Comparison of ENCODE assay signal across 10 mouse cellular contexts in the genomic region with DNA sequence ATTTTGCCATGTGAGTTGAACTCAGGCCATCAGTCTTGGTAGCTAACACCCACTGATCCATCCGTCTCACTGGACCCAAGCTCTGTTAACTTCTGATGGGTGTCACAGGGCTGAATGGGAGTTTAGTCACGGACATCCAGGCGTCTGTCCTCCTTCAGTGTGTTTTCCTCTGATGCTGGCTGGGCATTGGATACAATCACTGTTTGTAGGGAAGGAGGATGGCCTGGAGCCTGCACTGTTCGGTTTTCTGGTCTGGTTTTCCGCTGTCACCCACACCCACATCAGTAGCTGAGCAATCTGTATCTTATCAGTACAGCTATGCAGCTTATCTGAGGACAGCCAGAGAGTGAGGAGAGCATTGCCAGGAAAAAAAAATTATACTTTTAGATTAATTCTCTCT.
A peak's percentile ranks its signal among the peaks of the same experiment; 100 is the strongest.
DNase-seq lines count a peak whose midpoint lies in the region; ATAC-seq and TF ChIP-seq lines count a peak whose summit lies in the region.
"Had no signal": no experiment of that assay in that cellular context is flagged by ENCODE, and none has a peak within 500 bp of the region (broad histone marks: within the 10 kb centered on the region; RNA-seq: fewer than 3 reads in every experiment).

No protein-coding gene starts in this region.

- no peaks in the 10 kb centered on the region for H3K36me3 ChIP-seq in forebrain, postnatal 0 days (ENCODE audit: insufficient read depth)
- no peaks in the 10 kb centered on the region for H3K36me3 ChIP-seq in forebrain, embryonic 11.5 days (ENCODE audit: control insufficient read depth, insufficient read depth, low read length)
- H3K36me3 ChIP-seq in hindbrain, embryonic 13.5 days, result no peaks in the 10 kb centered on the region
- H3K36me3 ChIP-seq in lung, postnatal 0 days (ENCODE audit: insufficient read depth, low read length), result no peaks in the 10 kb centered on the region
- H3K36me3 ChIP-seq: embryonic facial prominence, embryonic 15.5 days had no signal

- no peak overlapping the region for H3K27ac ChIP-seq in forebrain, postnatal 0 days (ENCODE audit: low read depth, low read length)
- H3K27ac ChIP-seq in forebrain, embryonic 11.5 days (ENCODE audit: low read depth, low read length), result no peak overlapping the region
- H3K27ac ChIP-seq in hindbrain, embryonic 13.5 days, result no peak overlapping the region
- H3K27ac ChIP-seq in lung, postnatal 0 days (ENCODE audit: low read length), result peak overlapping the region; percentile 48
- H3K27ac ChIP-seq: embryonic facial prominence, embryonic 15.5 days had no signal

- 0 out of 2 replicates have a peak, but pooled peaks cover 3% of the 10 kb centered on the region for H3K4me1 ChIP-seq in forebrain, postnatal 0 days (ENCODE audit: insufficient read depth)
- no peaks in the 10 kb centered on the region for H3K4me1 ChIP-seq in forebrain, embryonic 11.5 days (replicated peaks; ENCODE audit: control insufficient read depth, insufficient read depth, low read length)
- H3K4me1 ChIP-seq in hindbrain, embryonic 13.5 days (replicated peaks), result 0 out of 2 replicates have a peak, but pooled peaks cover 8% of the 10 kb centered on the region
- H3K4me1 ChIP-seq in lung, postnatal 0 days (ENCODE audit: insufficient read depth, low read depth, low read length), result no peaks in the 10 kb centered on the region
- H3K4me1 ChIP-seq: embryonic facial prominence, embryonic 15.5 days had no signal

- no peaks in the 10 kb centered on the region for H3K9me3 ChIP-seq in forebrain, postnatal 0 days (ENCODE audit: low read length)
- H3K9me3 ChIP-seq in forebrain, embryonic 11.5 days (ENCODE audit: control insufficient read depth, low read length), result no peaks in the 10 kb centered on the region
- H3K9me3 ChIP-seq in hindbrain, embryonic 13.5 days, result no peaks in the 10 kb centered on the region
- no peaks in the 10 kb centered on the region for H3K9me3 ChIP-seq in lung, postnatal 0 days (ENCODE audit: low read length)
- H3K9me3 ChIP-seq: embryonic facial prominence, embryonic 15.5 days had no signal

- 62% methylated on average over 5 of the region's 5 CpGs for WGBS in forebrain, postnatal 0 days
- 86% methylated on average over 5 of the region's 5 CpGs for WGBS in forebrain, embryonic 11.5 days
- WGBS in hindbrain, embryonic 13.5 days, result 52% methylated on average over 5 of the region's 5 CpGs
- 42% methylated on average over 5 of the region's 5 CpGs for WGBS in lung, postnatal 0 days

- H3K27me3 ChIP-seq in forebrain, postnatal 0 days (ENCODE audit: insufficient read depth, low read length), result no peaks in the 10 kb centered on the region
- no peaks in the 10 kb centered on the region for H3K27me3 ChIP-seq in forebrain, embryonic 11.5 days (ENCODE audit: control insufficient read depth, insufficient read depth, low read length)
- H3K27me3 ChIP-seq in hindbrain, embryonic 13.5 days, result no peaks in the 10 kb centered on the region
- no peaks in the 10 kb centered on the region for H3K27me3 ChIP-seq in lung, postnatal 0 days (replicated peaks; ENCODE audit: insufficient read depth, low read length)
- H3K27me3 ChIP-seq: embryonic facial prominence, embryonic 15.5 days had no signal

- no peak for TF ChIP-seq CTCF in forebrain, postnatal 0 days (IDR thresholded peaks at IDR 0.05; ENCODE audit: low read depth)
- no peak for TF ChIP-seq CTCF in lung, postnatal 0 days (IDR thresholded peaks at IDR 0.05)

- TF ChIP-seq EP300 in lung, postnatal 0 days (IDR thresholded peaks at IDR 0.05), result no peak

- no peak overlapping the region for H3K4me2 ChIP-seq in forebrain, postnatal 0 days (ENCODE audit: low read depth)
- H3K4me2 ChIP-seq in forebrain, embryonic 11.5 days (ENCODE audit: low read depth, low read length, severe bottlenecking), result no peak overlapping the region
- no peak overlapping the region for H3K4me2 ChIP-seq in hindbrain, embryonic 13.5 days
- H3K4me2 ChIP-seq in lung, postnatal 0 days (replicated peaks; ENCODE audit: low read depth, low read length), result 0 out of 2 replicates have a peak overlapping the region, but pooled peaks have one; percentile 1
- H3K4me2 ChIP-seq: embryonic facial prominence, embryonic 15.5 days had no signal

- no peak overlapping the region for H3K4me3 ChIP-seq in forebrain, postnatal 0 days (ENCODE audit: low read depth, low read length)
- no peak overlapping the region for H3K4me3 ChIP-seq in forebrain, embryonic 11.5 days (ENCODE audit: low read depth, low read length)
- H3K4me3 ChIP-seq in hindbrain, embryonic 13.5 days, result no peak overlapping the region
- H3K4me3 ChIP-seq in lung, postnatal 0 days (ENCODE audit: low read depth, low read length), result no peak overlapping the region
- H3K4me3 ChIP-seq: embryonic facial prominence, embryonic 15.5 days; myocyte had no signal

- no peak for DNase-seq in forebrain, postnatal 0 days
- DNase-seq in forebrain, embryonic 11.5 days (ENCODE audit: low spot score), result no peak
- peak; percentile 89 for DNase-seq in heart, adult 11 months
- DNase-seq in lung, postnatal 0 days (ENCODE audit: low spot score), result no peak
- DNase-seq in spleen, adult 18-20 months, result no peak
- DNase-seq in embryo, embryonic 9.5 days (ENCODE audit: extremely low spot score), result no peak
- no peak for DNase-seq in liver

- peak; percentile 60 for ATAC-seq in forebrain, postnatal 0 days
- ATAC-seq in forebrain, embryonic 11.5 days (replicated peaks; ENCODE audit: low FRiP score), result no peak
- 0 out of 2 replicates have a peak, but pooled peaks have one; percentile 46 for ATAC-seq in hindbrain, embryonic 13.5 days (ENCODE audit: low FRiP score)
- peak; percentile 75 for ATAC-seq in lung, postnatal 0 days

- no peak overlapping the region for H3K9ac ChIP-seq in forebrain, postnatal 0 days
- no peak overlapping the region for H3K9ac ChIP-seq in forebrain, embryonic 11.5 days (ENCODE audit: low read length)
- no peak overlapping the region for H3K9ac ChIP-seq in hindbrain, embryonic 13.5 days
- no peak overlapping the region for H3K9ac ChIP-seq in lung, postnatal 0 days (replicated peaks; ENCODE audit: low read depth)
- H3K9ac ChIP-seq: embryonic facial prominence, embryonic 15.5 days had no signal
